Mouse (Mus musculus) embryonic facial prominence, embryonic 13.5 days (tissue): ENCODE results near the gene Rln1. TPM values are rescaled to one million over a fixed set of nuclear protein-coding genes. Genes with fewer than 3 reads are reported as not detected.

Experiments used
- ATAC-seq: fragments of 200-750 bp; cut with Nextera tagmentation; 2 replicates; pipeline ENCODE4 v1.8.0; 2017; ENCODE audit warnings: low read depth; ENCODE audit not compliant: insufficient number of reproducible peaks, insufficient read depth, low FRiP score, low TSS enrichment
- H3K27ac ChIP-seq: fragments of 300-500 bp; sonication (generic); 2 replicates; pipeline ENCODE4 v1.5.1; 2015; ENCODE audit warnings: moderate library complexity, mild to moderate bottlenecking, inconsistent platforms
- H3K27me3 ChIP-seq: fragments of 300-500 bp; sonication (generic); 2 replicates; pipeline ENCODE4 v1.6.1; 2015; ENCODE audit warnings: mild to moderate bottlenecking, inconsistent platforms
- H3K36me3 ChIP-seq: fragments of 300-500 bp; sonication (generic); 2 replicates; pipeline ENCODE4 v1.6.1; 2015; ENCODE audit warnings: mild to moderate bottlenecking, inconsistent platforms
- H3K4me1 ChIP-seq: fragments of 300-500 bp; sonication (generic); 2 replicates; pipeline ENCODE4 v1.6.1; 2015; ENCODE audit warnings: inconsistent platforms
- H3K4me2 ChIP-seq: fragments of 300-500 bp; sonication (generic); 2 replicates; pipeline ENCODE4 v1.6.1; 2015; ENCODE audit warnings: moderate library complexity, mild to moderate bottlenecking, inconsistent platforms
- H3K4me3 ChIP-seq: fragments of 300-500 bp; sonication (generic); 2 replicates; pipeline ENCODE4 v1.5.1; 2015; ENCODE audit warnings: mild to moderate bottlenecking, inconsistent platforms
- H3K9ac ChIP-seq: fragments of 300-500 bp; sonication (generic); 2 replicates; pipeline ENCODE4 v1.6.1; 2015; ENCODE audit warnings: mild to moderate bottlenecking, inconsistent platforms
- H3K9me3 ChIP-seq: fragments of 300-500 bp; sonication (generic); 2 replicates; pipeline ENCODE4 v1.6.1; 2016; ENCODE audit warnings: inconsistent platforms
- WGBS: fragments of 180-500 bp; shearing (Covaris S2); methylation state at CpG from one replicate; pipeline ENCODE4 v1.1.7; 2015; ENCODE audit warnings: mixed read lengths; 5-methylcytosine and 5-hydroxymethylcytosine counted together
- polyA plus RNA-seq: library from polyadenylated mRNA; unstranded; fragments of >200 nt; fragmentation: Nextera tagmentation; extraction: Ambion mirVana; gene quantifications from 2 replicates; pipeline ENCODE4 v1.2.1, GENCODE M21; 2015

The Rln1 gene
- polyA plus RNA-seq, 1 experiment from 2014 or later = not detected

DNA sequence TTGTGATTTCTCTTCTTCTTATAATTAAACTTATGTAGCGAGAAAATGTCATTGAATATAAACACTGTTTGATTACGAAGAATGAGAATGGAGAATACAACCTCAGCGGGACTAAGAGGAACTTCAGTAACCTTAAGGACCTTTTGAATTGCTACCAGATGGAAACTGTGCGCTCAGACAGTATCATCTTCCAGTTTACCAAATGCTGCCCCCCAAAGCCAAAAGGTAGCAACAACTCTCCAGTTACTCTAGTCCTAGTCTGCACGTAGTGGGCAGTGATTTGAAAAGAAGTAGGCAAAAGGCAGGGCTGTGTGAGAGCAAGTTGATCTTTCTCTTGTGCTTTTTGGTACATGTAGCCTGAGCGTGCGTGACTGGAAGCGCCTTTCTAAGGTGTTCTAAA lies 46.6 kb downstream of the Rln1 start:
- Histone ChIP-seq H3K9ac (no peak overlapping the region), H3K36me3 (peaks cover 45% of the 10 kb centered on the region), H3K27me3 (no peaks in the 10 kb centered on the region), H3K4me1 (no peaks in the 10 kb centered on the region), H3K4me3 (no peak overlapping the region), H3K27ac (no peak overlapping the region), H3K4me2 (no peak overlapping the region), H3K9me3 (no peaks in the 10 kb centered on the region)
- 41% methylated on average over 8 of the region's 8 CpGs for WGBS
- ATAC-seq = no peak

DNA sequence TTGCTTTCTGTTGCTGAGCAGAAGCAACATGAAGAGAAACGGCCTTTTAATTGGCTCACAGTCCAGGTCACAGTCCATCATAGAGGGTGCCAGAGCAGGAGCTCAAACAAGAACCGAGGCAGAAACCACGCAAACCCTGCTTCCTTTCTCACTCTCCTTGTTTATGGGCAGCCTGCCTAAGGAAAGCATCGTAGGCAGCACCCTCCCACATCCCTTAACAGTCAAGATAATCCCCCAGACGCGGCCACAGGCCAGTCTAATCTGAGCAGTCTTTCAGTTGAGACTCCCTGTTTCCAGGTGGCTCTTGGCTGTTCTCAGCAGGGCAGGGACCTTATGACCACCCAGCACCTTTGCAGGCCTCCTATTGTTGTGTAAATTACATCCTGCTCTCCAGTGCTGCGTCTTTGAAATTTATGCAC lies 49.0 kb downstream of the Rln1 start:
- Histone ChIP-seq H3K4me1 (no peaks in the 10 kb centered on the region), H3K27me3 (no peaks in the 10 kb centered on the region), H3K9me3 (no peaks in the 10 kb centered on the region), H3K36me3 (peaks cover 35% of the 10 kb centered on the region), H3K27ac (no peak overlapping the region), H3K4me3 (no peak overlapping the region), H3K4me2 (no peak overlapping the region), H3K9ac (no peak overlapping the region)
- no peak for ATAC-seq
- 40% methylated on average over 7 of the region's 7 CpGs for WGBS

Other genes with a start within 250 kb of the Rln1 start
- gene Rcl1, start 233.3 kb downstream of the Rln1 start, polyA plus RNA-seq = 60.4 and 67.0 TPM in 2 replicates
- 11.0 and 13.3 TPM in 2 replicates for gene Jak2, start 82.8 kb downstream of the Rln1 start, polyA plus RNA-seq
- gene Insl6, start 9.3 kb downstream of the Rln1 start, polyA plus RNA-seq = 6.6 and 7.9 TPM in 2 replicates
- 92.6 and 97.6 TPM in 2 replicates for gene Plgrkt, start 32.7 kb upstream of the Rln1 start, polyA plus RNA-seq
- 0.34 and 0.37 TPM in 2 replicates for gene Cd274, start 32.8 kb upstream of the Rln1 start, polyA plus RNA-seq
- not detected in 2 replicates for gene Pdcd1lg2, start 76.2 kb upstream of the Rln1 start, polyA plus RNA-seq
- gene Ric1, start 187.6 kb upstream of the Rln1 start, polyA plus RNA-seq = 29.6 and 32.1 TPM in 2 replicates